Comparison of ENCODE assay signal across 8 mouse cellular contexts in genomic region chr1:161962465-161963377, GRCm38 (mm10). TPM values are rescaled to one million over a fixed set of nuclear protein-coding genes. Genes with fewer than 3 reads are reported as not detected.
DNase-seq lines count a peak whose midpoint lies in the region; ATAC-seq and TF ChIP-seq lines count a peak whose summit lies in the region.

No protein-coding gene starts in this region.

- H3K4me1 ChIP-seq in lung, embryonic 16.5 days (replicated peaks; ENCODE audit: control insufficient read depth, insufficient read depth, low read length) = 0 out of 2 replicates have a peak, but pooled peaks cover 3% of the 10 kb centered on the region
- no peaks in the 10 kb centered on the region for H3K4me1 ChIP-seq in hindbrain, postnatal 0 days (ENCODE audit: insufficient read depth, low read length)

- peak overlapping the region; percentile 30; the same call in 1 of the 2 replicates for H3K9ac ChIP-seq in lung, embryonic 16.5 days (ENCODE audit: low read length)
- H3K9ac ChIP-seq in hindbrain, postnatal 0 days (replicated peaks; ENCODE audit: low read length) = no peak overlapping the region

- WGBS in lung, embryonic 16.5 days = 53% methylated on average over 3 of the region's 3 CpGs
- 53% methylated on average over 3 of the region's 3 CpGs for whole genome bisulfite sequencing in hindbrain, postnatal 0 days

- DNase-seq in lung, postnatal 36 days = no peak
- peak; percentile 71 for DNase-seq in hindbrain, postnatal 0 days (ENCODE audit: low spot score)
- DNase-seq in ovary, postnatal 14 days (ENCODE audit: low spot score) = no peak
- DNase-seq in layer of hippocampus, adult 9-11 months = no peak

- no peak overlapping the region for H3K4me3 ChIP-seq in lung, embryonic 16.5 days (ENCODE audit: low read length)
- H3K4me3 ChIP-seq in hindbrain, postnatal 0 days (ENCODE audit: low read length) = no peak overlapping the region

- peak; percentile 79 for TF ChIP-seq CTCF in hindbrain, postnatal 0 days (IDR thresholded peaks at IDR 0.05; ENCODE audit: low read depth)

- H3K4me2 ChIP-seq in lung, embryonic 16.5 days (ENCODE audit: low read depth, low read length) = no peak overlapping the region
- H3K4me2 ChIP-seq in hindbrain, postnatal 0 days (ENCODE audit: low read depth, low read length) = no peak overlapping the region

- H3K27ac ChIP-seq in lung, embryonic 16.5 days (ENCODE audit: low read length) = no peak overlapping the region
- no peak overlapping the region for H3K27ac ChIP-seq in hindbrain, postnatal 0 days

- peak; percentile 78 for ATAC-seq in lung, embryonic 16.5 days (ENCODE audit: low read depth)
- ATAC-seq in common myeloid progenitor, adult 5-6 weeks (replicated peaks; ENCODE audit: low read depth, poor library complexity, severe bottlenecking) = peak; percentile 89
- ATAC-seq in hindbrain, postnatal 0 days = peak; percentile 71; the same call in 1 of the 2 replicates
- ATAC-seq in megakaryocyte progenitor cell, adult 5-6 weeks (replicated peaks; ENCODE audit: poor library complexity) = peak; percentile 95
- no peak for ATAC-seq in cerebellum, adult (ENCODE audit: insufficient number of reproducible peaks, low FRiP score, low TSS enrichment)

- H3K27me3 ChIP-seq in lung, embryonic 16.5 days (ENCODE audit: control insufficient read depth, insufficient read depth, low read depth, low read length) = no peaks in the 10 kb centered on the region
- no peaks in the 10 kb centered on the region for H3K27me3 ChIP-seq in hindbrain, postnatal 0 days (ENCODE audit: insufficient read depth, low read length)

- H3K36me3 ChIP-seq in lung, embryonic 16.5 days (ENCODE audit: control insufficient read depth, insufficient read depth, low read length) = no peaks in the 10 kb centered on the region
- H3K36me3 ChIP-seq in hindbrain, postnatal 0 days (ENCODE audit: insufficient read depth, low read length) = no peaks in the 10 kb centered on the region

- H3K9me3 ChIP-seq in lung, embryonic 16.5 days (ENCODE audit: control insufficient read depth, low read length) = no peaks in the 10 kb centered on the region
- no peaks in the 10 kb centered on the region for H3K9me3 ChIP-seq in hindbrain, postnatal 0 days (ENCODE audit: low read length)

RNA-seq across cellular contexts. Expression of gene Pigc, which starts 6.3 kb away (rescaled TPM):
- 35.7 and 38.0 TPM in 2 replicates for polyA plus RNA-seq in lung, embryonic 16.5 days (2015; fragmentation: Nextera tagmentation; extraction: Ambion mirVana)
- total RNA-seq in common myeloid progenitor, adult 5-6 weeks (2017) = 15.7 and 16.0 TPM in 2 replicates
- 8.4 and 12.6 TPM in 2 replicates for total RNA-seq in hindbrain, postnatal 0 days (2014; rRNA removed)
- polyA plus RNA-seq in hindbrain, postnatal 0 days (2015; fragmentation: Nextera tagmentation; extraction: Ambion mirVana) = 24.1 and 26.1 TPM in 2 replicates
- 11.9 and 13.7 TPM in 2 replicates for total RNA-seq in megakaryocyte progenitor cell, adult 5-6 weeks (2015)
- total RNA-seq in megakaryocyte progenitor cell, adult 5-6 weeks (2017) = 17.4 and 20.1 TPM in 2 replicates

RNA-seq across cellular contexts. Expression of gene 4930558K02Rik, which starts 16.7 kb away (rescaled TPM):
- not detected in 2 replicates for polyA plus RNA-seq in lung, embryonic 16.5 days (2015; fragmentation: Nextera tagmentation; extraction: Ambion mirVana)
- not detected in 2 replicates for total RNA-seq in common myeloid progenitor, adult 5-6 weeks (2017)
- not detected in 2 replicates for total RNA-seq in hindbrain, postnatal 0 days (2014; rRNA removed)
- polyA plus RNA-seq in hindbrain, postnatal 0 days (2015; fragmentation: Nextera tagmentation; extraction: Ambion mirVana) = 0.19 and 0.35 TPM in 2 replicates
- total RNA-seq in megakaryocyte progenitor cell, adult 5-6 weeks (2015) = 0.39 TPM in 1 of 2 replicates, not detected in the other
- total RNA-seq in megakaryocyte progenitor cell, adult 5-6 weeks (2017) = not detected in 2 replicates
